Mouse (Mus musculus): ENCODE results near the gene Cd200.
"Not testable (repeated sequence)": the region's sequence is repeated elsewhere in the genome, so short reads cannot be mapped to it uniquely, and the experiment has no call there.

Gene Cd200

GRCm38 (mm10) chr16:45408425-45409063, at the start of gene Cd200:
Cd200 (minus strand) TSS chr16:45409053.
- DNase-seq = peak; percentile 64

- no peak for DNase-seq
These were observed 45.9 kb upstream of the Cd200 start for GRCm38 (mm10) chr16:45454762-45455161.

- DNase-seq = no peak
These were observed 28.4 kb upstream of the Cd200 start for GRCm38 (mm10) chr16:45437230-45437739.

- DNase-seq = no peak
These were observed 26.7 kb upstream of the Cd200 start for GRCm38 (mm10) chr16:45435591-45435990.

GRCm38 (mm10) chr16:45427651-45428050, 18.8 kb upstream of the Cd200 start:
- no peak for DNase-seq

- DNase-seq = no peak
These were observed 4.6 kb upstream of the Cd200 start for GRCm38 (mm10) chr16:45413497-45413896.

- not testable (repeated sequence) for DNase-seq
These were observed 202 bp upstream of the Cd200 start for GRCm38 (mm10) chr16:45409064-45409446.

GRCm38 (mm10) chr16:45407645-45408400, 1.0 kb downstream of the Cd200 start:
- no peak for DNase-seq

- DNase-seq = no peak
These were observed 1.8 kb downstream of the Cd200 start for GRCm38 (mm10) chr16:45407091-45407490.

GRCm38 (mm10) chr16:45402951-45403350, 5.9 kb downstream of the Cd200 start:
- DNase-seq = no peak

- DNase-seq = no peak
These were observed 6.8 kb downstream of the Cd200 start for GRCm38 (mm10) chr16:45402036-45402435.

GRCm38 (mm10) chr16:45399947-45400555, 8.8 kb downstream of the Cd200 start:
- DNase-seq = no peak

GRCm38 (mm10) chr16:45399411-45399810, 9.4 kb downstream of the Cd200 start:
- no peak for DNase-seq

- DNase-seq = no peak
These were observed 11.4 kb downstream of the Cd200 start for GRCm38 (mm10) chr16:45397440-45397839.

GRCm38 (mm10) chr16:45392246-45392645, 16.6 kb downstream of the Cd200 start:
- DNase-seq = no peak

GRCm38 (mm10) chr16:45391680-45392079, 17.2 kb downstream of the Cd200 start:
- no peak for DNase-seq

- DNase-seq = no peak
These were observed 18.4 kb downstream of the Cd200 start for GRCm38 (mm10) chr16:45390286-45390956.

- peak; percentile 9 for DNase-seq
These were observed 19.0 kb downstream of the Cd200 start for GRCm38 (mm10) chr16:45389833-45390232.

- no peak for DNase-seq
These were observed 19.8 kb downstream of the Cd200 start for GRCm38 (mm10) chr16:45389041-45389440.

- DNase-seq = peak; percentile 7
These were observed 27.0 kb downstream of the Cd200 start for GRCm38 (mm10) chr16:45381811-45382210.

- no peak for DNase-seq
These were observed 29.9 kb downstream of the Cd200 start for GRCm38 (mm10) chr16:45378959-45379358.

GRCm38 (mm10) chr16:45378147-45378943, 30.5 kb downstream of the Cd200 start:
- DNase-seq = no peak

Data from thymus, postnatal 25 days (tissue).